Mouse (Mus musculus): ENCODE data around the gene Hba-x.
"Not testable (repeated sequence)": the region's sequence is repeated elsewhere in the genome, so short reads cannot be mapped to it uniquely, and the experiment has no call there.

Gene Hba-x

DNA sequence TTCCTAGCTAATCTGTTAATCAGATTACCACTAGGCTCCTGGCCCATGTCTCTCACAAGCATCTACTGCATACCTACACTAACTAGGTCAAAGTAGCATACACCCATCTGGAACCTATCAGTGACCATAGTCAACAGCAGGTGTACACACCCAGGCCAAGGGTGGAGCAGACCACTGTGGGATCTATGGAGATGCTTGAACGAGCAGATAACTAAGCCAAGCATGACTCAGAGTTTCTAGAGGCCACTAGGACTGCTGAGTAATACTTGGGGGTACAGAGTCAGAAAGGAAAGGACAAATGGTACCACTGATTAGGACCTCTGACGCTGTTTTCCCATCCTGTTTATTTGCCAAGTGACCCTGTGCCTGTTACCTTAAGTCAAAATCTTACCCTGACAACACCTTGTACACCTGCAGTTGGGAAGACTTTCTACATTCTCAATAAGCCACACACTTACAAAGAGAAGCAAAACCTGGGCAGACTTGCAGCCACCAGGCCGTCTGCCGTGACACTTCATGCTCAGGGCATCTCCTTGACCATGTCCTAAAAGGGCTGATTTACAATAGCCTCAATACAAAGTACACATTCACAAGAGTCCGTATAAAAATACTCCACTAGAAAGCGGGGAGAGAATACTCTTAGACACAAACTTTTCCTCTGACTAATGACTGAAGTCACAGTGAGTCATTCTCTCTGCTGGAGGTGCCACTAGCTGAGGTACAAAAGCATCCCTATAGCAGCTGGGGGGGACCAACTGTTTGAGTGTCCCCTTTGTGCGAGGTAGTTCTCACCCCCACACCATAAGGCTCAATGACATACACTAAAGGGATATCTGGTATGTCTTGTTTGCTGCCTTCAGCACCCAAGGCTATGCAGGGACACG lies 25.1 kb upstream of the Hba-x start:
- DNase-seq (ENCODE audit: low read depth), result peak; percentile 81

- DNase-seq (ENCODE audit: low read depth), result no peak
Observed at GRCm38 (mm10) chr11:32253121-32253520, 23.1 kb upstream of the Hba-x start.

DNA sequence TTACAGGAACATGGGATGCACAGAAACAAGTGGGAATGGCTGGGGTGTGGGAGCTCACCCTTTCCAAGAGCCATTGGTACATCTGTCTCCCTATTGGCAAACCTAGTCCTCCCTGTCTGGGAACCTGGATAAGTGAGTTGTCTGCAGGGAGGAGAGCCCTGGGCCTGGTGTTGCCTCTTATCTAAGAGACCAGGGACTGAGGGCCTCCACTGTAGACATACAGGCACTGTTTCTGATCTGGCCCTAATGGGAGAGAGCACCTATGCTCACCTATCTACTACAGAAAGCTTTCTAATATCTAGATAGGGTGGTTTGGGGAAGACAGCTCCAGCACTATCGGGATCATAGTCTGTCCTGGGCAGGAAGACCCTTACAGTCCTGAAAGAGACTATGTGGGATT lies 20.1 kb upstream of the Hba-x start:
- no peak for DNase-seq (ENCODE audit: low read depth)

GRCm38 (mm10) chr11:32256566-32256965 lies 19.6 kb upstream of the Hba-x start:
- DNase-seq (ENCODE audit: low read depth), result no peak

DNA sequence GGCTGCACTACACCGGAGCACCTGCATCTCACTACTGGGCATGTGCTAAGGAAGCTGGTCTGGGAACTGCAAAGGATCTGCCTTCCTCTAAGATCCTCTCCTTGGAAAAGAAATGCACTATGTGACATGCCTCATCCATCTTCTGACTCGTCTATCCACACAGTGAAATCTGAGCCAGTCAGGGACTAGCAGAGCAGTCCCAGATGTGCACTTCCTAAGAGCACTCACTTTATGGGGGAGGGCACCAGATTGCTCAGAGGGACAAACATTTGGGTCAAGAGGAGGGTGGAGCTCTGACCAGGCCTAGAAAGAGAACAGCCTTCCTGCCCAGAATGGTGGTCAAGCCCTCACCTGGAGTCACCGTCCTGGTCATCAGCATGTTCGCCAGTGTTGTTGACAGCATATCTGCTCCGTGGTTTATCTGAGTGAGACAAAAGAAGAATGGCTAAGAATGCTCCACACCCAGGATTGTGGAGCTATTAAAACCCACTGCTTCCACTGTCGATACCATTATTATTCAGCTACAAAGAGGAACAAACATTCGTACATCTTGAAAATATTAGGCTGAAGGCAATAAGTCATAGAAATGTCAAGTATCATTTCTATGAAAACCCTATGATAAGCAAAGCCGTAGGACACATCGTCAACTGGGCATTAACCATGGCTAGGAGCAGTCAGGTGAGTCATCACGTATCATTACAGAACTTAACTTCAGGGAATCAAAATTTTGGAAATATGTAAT lies 13.4 kb upstream of the Hba-x start:
- peak; percentile 28 for DNase-seq (ENCODE audit: low read depth)

DNA sequence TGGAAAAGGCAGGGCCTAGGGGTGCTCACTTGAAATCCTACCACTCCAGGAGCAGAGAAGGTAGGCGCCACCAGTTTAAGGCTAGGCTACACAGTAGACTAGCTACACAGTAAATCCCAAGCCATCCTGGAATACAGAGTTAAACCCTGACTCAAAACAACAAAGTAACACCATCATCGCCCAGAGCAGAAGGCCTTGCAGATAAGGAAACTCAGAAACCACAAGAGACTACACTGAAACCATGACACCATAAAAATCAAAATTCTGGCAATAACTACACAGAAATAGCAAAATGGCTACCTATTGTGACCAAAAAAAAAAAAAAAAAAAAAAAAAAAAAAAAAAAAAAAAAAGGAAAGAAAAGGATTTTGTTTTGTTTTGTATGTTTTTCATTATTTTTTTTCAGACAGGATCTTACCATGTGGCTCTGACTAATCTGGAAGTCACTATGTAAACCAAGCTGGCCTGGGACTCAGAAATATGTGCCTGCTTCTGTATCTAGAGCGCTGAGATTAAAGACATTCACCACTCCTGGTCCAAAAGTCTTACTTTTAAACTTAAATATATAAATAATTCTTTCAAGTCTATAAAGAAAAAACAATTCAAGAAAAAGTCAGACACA lies 11.0 kb upstream of the Hba-x start:
- peak; percentile 95 for DNase-seq (ENCODE audit: low read depth)

DNA sequence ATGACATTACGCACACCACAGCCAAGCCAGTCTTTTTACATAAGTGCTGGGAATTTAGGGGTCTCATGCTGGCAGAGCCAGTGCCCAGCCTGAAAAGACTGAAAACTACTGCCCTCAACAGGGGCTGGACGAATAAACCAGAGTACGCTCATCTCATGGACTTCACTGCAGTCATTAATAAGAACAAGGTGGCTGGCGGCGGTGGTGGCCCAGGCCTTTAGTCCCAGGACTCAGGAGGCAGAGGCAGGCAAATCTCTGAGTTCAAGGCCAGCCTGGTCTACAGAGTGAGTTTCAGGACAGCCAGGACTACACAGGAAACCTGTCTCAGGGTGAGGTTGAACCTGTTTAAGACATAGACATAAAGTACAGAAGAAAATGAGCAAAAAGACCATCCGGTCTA lies 10.0 kb upstream of the Hba-x start:
- DNase-seq (ENCODE audit: low read depth), result no peak

DNA sequence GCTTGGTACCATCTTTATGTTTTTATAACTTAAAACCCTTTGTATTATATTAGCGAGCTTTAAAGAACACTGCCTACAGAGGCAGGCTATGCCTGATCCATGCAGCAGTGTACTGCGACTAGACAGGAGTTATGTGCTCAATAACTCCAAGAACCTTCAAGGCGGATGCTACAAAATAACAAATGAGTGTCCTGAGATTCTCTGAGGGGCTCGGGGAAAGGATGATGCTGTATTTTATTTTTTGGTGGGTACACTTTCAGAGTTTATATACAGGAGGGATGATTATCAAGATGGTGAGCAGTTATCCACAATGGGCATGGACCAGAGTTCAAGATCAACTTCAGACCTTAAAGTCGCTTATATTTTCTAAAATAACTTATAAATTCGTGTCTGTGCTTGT lies 9.4 kb upstream of the Hba-x start:
- DNase-seq (ENCODE audit: low read depth), result no peak

DNA sequence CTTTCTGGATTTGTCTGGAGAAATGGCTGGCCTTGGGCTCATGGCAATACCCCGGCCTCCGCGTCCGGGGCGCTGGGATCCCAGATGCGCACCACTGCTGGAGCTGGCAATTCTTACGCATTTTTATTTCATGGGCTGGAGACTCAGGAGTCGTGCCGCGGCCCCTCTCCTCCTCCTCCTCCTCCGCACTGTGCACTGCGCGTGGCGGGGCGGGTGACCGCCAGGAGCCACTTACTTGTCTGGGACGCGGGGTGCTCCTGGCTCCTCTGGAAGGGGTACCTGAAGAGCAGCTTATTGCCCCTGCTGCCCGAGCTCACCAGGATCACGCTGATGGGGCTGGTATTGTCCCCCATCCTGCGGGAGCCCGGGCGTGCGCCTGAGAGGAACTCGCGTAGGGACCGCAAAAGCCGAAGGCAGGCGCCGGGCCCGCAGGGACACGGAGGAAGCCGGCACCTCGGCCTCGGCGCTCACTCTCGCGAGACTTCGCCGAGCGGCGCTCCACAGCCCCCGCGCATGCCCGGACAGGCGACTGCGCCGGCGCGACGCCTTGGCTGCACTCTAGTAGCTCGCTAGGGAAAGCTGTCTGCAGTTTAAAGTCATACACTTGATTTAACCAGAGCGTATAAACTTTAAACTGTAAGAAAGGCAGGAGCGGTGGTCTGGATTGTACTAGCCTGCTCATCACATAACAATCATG lies 8.9 kb upstream of the Hba-x start, which contains the start of gene Nprl3:
TSS of gene Nprl3 (minus strand) at position 520 of the 697 bp plus-strand sequence.
- DNase-seq (ENCODE audit: low read depth), result peak; percentile 91

DNA sequence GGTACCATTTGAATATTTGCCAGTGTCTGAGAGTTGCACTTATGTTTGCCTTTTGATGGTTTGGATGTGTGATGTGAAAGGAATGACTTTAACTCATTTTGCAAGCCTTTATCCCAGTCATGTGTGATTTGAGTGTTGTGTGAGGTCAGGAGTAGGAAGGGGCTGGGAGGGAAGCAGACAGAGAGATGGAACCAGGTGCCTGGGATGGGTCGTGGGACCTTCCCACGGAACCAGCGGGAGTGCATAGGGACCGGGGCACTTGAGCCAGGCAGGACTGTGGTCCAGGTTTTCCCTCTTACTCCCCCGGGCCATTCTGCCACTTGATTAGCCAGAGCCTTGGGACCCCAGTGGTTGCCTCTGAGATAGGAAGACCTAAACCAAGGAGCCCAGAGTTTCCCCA lies 8.2 kb upstream of the Hba-x start:
- no peak for DNase-seq (ENCODE audit: low read depth)

DNA sequence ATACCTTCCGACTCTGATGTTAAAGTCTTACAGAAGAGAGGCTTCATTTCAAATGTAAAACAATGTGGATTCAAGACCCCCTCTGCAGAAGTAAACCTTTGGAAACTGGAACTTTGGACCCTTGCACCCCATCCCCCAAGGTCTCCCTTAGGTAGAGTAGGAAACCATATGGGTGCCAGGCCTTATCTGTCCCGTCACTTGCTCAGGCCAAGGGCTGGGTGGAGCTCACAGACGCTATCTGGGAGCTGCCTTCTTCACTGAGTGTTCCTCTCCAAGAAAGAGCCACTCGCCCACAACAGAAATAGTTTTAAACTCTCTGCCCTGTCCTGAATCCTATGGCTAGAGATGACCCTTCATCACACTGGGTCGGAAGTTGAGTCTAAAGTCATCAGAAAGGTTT lies 7.2 kb upstream of the Hba-x start:
- DNase-seq (ENCODE audit: low read depth), result no peak

DNA sequence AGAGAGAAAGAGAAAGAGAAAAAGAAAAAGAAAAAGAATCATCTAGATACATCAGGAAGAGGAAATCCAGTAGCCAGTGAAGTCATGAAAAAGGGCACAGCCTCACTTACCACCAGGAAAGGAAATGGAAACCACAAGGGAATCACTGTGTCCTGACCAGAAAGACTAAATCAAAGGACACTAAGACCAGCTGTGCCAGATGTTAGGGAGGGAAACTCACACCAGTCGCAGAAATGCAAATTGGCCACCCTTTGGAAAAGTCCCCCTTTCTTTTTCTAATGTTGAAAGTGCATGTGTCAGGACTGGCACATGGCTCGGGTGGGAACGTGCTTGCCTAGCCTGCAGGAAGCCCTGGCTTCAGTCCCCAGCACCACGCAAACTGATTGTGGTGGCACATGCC lies 5.0 kb upstream of the Hba-x start:
- peak; percentile 76 for DNase-seq (ENCODE audit: low read depth)

DNA sequence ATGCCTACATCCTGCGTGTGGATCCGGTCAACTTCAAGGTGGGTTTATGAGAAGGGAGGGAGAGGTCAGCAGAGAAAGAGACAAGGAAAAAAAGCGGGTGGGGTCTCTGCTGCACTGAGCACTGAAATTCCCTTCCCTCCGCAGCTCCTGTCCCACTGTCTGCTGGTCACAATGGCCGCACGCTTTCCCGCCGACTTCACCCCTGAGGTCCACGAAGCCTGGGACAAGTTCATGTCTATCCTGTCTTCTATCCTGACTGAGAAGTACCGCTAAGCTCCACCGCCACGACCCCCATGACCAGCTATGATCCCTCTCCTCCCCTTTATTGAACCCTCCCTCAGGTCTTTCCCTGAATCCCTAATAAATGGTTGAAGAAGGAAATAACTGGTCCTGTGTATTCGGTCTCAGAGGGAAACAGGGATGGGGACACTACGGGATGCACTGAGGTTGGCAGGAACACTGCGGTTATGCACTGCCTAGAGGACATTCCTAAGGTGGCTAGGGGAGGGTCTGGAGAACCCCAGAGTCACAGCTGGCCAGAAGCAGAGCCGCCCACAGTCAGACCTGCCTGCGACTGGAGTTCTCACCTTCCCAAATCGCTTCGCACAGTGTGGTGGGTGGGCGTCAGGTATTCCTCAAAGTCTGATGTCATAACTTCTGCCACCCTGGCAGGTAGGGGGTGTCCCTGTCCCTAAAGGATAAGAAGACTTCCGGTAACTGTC lies 1.7 kb downstream of the Hba-x start:
- no peak for DNase-seq (ENCODE audit: low read depth)

DNA sequence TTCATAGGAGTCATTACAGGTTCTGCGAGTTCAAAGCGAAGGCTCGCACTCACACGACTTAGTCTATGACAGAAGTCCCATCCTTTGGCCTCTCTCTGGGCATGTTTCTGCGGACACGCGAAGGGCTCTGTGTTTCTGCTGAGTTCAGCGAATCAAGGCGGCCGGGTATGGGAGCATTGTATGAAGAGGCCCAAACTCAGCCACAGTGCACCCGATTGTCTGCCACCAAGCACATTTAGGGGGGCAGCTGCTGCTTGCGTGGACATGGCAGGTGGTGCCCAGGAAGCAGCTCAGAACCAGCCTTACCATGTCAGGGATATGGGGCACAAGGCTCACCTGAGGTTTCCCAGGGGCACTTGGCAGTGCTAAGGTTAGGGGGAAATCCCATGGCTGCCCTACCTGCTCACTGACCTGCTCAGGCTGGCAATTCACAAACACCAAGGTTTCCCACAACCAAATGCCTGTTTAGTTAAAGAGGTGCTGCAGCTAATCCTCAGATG lies 2.3 kb downstream of the Hba-x start:
- DNase-seq (ENCODE audit: low read depth), result no peak

DNA sequence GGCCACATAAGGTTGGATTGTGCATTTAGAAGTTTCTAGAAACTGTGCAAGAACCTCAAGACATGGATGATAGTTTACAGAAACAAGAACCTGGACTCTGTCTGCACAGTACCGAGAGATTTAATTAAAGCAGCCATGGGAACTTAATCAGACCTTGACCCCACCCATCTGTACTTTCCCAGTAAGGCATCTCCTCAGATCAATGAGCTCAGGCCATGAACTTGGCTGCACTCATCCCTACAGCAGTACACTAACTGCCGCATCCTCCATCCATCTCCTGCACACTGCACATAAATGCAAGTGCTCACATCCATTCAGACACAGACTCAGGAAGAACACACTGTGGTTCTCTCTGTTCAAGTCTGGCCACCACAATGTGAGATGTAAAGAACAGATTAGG lies 4.4 kb downstream of the Hba-x start:
- no peak for DNase-seq (ENCODE audit: low read depth)

GRCm38 (mm10) chr11:32281416-32282144 lies 5.4 kb downstream of the Hba-x start:
- no peak for DNase-seq (ENCODE audit: low read depth)

DNA sequence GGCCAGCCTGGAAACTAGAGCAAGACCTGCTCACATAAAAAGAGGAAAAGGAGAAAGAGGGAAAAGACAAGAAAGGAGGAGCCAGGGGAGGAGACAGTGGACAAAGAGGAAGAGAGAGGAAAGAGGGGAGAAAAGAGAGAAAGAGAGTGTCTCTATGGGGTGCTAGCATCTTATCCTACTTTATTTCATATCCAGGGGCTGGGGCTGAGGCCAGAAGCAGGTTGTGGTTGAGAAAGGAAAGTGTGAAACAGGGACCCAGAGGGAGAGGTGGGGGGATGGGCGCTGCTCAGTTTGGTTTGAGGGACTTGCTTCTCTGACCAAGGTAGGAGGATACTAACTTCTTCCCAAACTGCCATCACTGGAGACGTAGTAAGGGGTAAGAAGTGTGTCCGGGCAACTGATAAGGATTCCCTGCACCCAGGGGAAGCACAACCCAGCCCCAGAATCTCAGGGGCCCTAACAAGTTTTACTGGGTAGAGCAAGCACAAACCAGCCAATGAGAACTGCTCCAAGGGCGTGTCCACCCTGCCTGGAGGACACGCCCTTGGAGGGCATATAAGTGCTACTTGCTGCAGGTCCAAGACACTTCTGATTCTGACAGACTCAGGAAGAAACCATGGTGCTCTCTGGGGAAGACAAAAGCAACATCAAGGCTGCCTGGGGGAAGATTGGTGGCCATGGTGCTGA lies 7.0 kb downstream of the Hba-x start, which contains the start of gene Hba-a1:
TSS of gene Hba-a1 (plus strand) at position 421 of the 687 bp plus-strand sequence.
- DNase-seq (ENCODE audit: low read depth), result not testable (repeated sequence)

GRCm38 (mm10) chr11:32284582-32284981 lies 8.4 kb downstream of the Hba-x start:
- DNase-seq (ENCODE audit: low read depth), result not testable (repeated sequence)

- no peak for DNase-seq (ENCODE audit: low read depth)
Observed at GRCm38 (mm10) chr11:32285031-32285775, 9.0 kb downstream of the Hba-x start.

Data from 416B (cell line).